Mouse (Mus musculus): ENCODE data around the gene Gdf11.

Gdf11 gene

DNA sequence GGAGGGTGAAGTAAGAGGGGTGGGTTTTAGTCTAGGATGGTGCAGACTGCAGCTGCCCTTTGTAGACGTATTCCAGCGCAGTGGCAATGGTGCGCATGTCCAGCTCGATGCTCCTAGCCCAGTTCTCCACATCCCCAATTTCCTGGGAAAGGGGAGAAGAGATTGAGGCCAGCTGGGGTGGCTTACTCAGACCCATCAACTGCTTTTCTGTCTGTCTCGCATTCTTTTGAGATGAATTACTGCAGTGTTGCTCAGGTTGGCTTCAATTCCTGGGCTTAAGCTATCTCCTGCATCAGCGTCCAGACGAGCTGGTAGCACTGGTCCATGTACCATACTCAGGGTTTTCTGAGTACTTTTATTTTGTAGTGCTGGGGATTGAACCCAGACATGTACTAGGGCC lies 28.4 kb upstream of the Gdf11 start:
- in situ Hi-C loops (cut with MboI; ENCODE audit: low sequenced_read_pairs), result no loop called here

DNA sequence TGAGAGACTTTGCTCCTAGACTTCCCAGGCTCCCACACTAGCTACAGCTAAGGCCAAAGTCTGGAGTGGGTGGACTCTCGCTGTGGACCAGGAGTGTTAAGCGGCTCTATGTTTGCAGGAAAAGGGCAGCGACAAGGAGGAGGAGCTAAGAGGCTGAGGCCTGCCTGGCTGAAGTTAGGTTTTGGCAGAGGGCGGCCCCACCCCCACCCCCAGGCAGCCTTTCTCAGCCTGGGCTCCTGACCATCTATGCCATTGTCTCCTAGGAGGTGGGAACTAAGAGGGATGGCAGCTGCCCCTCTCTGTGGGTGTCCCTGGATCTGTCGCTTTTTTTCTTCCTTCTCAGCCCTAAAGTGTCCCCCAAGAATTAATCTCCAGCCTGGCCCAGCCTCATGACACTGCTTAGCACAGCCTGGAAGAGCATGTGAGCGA lies 27.7 kb upstream of the Gdf11 start:
- in situ Hi-C loops (cut with MboI; ENCODE audit: low sequenced_read_pairs), result no loop called here

DNA sequence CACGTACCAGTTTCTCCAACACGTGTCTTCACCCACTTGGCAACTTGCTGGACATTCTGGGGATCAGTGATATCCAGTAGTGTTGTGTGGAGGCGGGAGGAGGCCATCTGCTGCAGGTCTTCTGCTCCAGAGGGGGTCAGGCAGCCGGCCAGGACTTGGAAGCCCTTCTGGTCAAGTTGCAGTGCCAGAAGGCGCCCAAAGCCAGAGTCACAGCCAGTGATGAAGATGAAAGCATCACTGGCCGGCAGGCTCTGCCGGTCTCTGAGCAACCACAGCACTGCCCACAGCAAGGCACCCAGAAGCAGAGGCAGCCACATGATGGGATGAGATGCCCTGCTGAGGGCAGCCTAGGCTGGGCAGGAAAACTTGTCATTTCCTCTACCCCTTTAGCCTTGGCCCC lies 26.7 kb upstream of the Gdf11 start:
- in situ Hi-C loops (cut with MboI; ENCODE audit: low sequenced_read_pairs), result no loop called here

DNA sequence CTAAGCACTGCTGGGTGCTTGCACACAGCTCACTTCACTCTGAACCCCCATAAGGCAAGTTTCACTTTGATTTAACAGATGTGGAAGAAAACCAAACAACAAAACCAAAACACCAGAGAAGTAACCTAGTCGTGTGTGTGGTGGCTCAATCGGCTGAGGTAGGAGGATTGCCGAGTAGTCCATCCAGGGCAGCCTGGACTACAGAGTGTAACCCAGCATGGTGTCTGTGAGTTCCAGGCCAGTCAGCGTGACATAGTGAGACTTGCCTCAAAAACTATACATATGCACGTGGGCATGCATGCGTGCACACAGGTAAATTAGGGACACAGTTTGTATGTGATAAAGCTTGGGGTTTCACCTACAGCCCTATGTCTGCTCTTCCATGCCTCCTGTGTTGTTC lies 25.9 kb upstream of the Gdf11 start:
- in situ Hi-C loops (cut with MboI; ENCODE audit: low sequenced_read_pairs), result no loop called here

DNA sequence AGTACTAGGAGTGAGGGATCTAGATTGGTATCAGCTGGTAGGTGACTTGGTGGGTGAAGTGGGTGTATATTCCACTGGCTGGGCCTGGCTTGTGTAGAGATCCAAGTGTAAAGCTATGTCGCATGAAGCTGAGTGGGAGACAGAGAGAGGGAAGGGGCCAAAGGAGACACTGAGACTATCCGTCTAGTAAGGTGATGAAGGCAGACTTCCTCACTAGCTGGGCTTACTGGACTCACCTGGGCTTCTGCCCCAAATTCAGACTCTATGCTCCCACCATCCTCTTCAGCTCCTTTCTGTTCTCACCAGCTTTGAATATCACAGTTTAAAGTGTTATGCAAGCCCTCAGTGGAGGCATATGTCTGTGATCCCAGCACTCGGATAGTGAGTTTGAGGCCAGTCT lies 25.1 kb upstream of the Gdf11 start:
- in situ Hi-C loops (cut with MboI; ENCODE audit: low sequenced_read_pairs), result no loop called here

DNA sequence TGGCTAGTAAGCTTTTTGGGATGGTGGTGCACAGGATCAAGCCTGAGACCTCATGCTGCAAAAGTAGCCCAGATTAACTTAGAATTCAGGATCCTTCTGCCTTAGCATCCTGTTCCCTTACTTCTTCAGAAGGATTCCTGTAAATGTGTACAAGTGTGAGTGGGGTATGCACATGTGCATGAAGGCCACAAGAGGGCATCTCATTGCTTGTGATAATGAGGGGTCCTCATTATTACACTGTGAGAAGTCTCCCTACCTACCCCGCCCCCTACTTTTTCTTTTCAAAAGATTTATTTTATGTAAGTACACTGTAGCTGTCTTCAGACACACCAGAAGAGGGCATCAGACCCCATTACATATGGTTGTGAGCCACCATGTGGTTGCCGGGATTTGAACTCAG lies 24.0 kb upstream of the Gdf11 start:
- in situ Hi-C loops (cut with MboI; ENCODE audit: low sequenced_read_pairs), result no loop called here

DNA sequence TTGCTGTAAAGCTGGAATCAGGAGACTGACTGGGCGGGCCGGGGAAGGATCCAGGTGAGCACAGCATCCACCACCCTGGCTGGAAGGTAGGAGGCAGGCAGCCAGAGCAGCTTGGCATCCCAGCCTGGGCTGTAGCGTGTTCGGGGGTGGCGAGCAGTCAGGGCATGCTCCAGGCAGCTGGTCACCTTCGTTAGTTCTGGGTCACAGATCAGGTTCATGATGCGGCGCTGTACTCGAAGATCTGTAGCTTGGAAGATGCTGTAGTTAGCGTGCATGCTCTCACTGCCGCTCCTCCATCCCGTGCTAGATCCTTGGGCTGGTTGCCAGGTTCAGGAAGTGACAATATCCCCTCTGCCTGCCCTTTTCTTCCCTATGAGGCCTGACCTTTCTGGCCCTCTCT lies 22.2 kb upstream of the Gdf11 start:
- in situ Hi-C loops (cut with MboI; ENCODE audit: low sequenced_read_pairs), result no loop called here

DNA sequence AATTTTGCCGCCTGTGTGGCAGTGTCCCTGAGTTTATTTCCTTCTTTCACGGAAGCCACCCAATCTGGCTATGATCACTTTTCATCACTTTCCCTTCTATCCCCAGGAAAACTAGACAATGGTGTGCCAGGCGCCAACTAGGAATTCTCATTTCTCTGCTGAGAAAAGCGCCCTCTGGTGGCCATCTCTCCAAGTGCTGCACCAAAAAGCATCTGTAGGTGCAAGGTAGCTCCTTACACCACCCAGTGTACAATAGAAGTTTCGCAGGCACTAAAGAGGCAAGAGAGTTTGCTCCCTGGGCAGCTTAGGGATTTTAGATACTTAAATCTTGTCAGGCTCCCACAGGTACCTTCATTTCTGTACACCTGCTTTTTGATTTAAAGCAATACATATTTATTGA lies 21.7 kb upstream of the Gdf11 start:
- in situ Hi-C loops (cut with MboI; ENCODE audit: low sequenced_read_pairs), result no loop called here

DNA sequence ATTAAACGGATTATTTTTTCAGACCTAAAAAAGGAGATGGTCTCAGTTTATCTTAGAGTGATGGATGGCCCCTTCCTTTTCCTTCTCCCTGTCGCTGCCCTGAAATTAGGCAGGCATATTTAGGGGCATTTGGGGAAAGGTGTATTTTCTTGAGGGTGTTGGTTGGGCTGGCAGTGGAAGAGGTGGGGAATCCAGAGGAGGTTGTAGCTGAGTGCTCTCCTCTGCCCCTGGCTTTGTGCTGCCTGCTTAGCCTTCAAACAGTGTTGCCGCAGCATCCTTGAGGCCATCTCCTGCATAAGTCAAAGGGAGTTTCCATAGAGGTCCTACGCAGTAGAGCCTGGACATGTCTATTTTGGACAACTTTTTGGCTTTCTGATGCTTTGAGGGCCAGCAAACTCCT lies 21.3 kb upstream of the Gdf11 start:
- in situ Hi-C loops (cut with MboI; ENCODE audit: low sequenced_read_pairs), result no loop called here

DNA sequence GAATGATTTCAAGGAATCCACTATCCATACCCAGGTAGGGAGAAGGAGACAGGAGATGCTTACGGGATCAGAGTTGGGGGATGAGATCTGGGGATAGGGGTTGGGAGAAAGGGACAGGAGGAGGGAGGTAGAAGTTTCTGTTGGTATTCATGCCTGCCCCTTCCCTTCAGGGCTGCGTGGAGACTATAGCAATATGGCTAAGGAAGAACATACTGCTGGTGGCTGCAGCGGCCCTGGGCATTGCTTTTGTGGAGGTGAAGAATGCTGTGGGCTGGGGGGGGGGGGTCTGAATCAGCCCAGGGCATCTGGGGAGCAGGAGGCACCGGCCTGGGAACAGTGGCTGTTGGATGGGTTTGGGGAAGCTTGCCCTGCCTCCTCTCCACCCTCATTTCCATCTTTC lies 20.8 kb upstream of the Gdf11 start:
- in situ Hi-C loops (cut with MboI; ENCODE audit: low sequenced_read_pairs), result no loop called here

DNA sequence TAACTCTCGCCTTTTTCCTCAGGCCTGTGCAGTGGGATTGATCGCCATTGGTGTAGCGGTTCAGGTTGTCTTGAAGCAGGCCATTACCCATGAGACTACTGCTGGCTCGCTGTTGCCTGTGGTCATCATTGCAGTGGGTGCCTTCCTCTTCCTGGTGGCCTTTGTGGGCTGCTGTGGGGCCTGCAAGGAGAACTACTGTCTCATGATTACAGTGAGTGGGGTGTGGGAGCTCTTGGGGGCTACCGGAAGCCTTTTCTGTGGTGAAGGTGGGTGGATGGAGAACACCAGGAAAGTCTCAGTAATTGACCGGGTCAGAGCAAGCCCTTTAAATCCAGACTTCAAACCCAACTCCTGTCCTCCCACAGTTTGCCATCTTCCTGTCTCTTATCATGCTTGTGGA lies 19.9 kb upstream of the Gdf11 start:
- in situ Hi-C loops (cut with MboI; ENCODE audit: low sequenced_read_pairs), result no loop called here

DNA sequence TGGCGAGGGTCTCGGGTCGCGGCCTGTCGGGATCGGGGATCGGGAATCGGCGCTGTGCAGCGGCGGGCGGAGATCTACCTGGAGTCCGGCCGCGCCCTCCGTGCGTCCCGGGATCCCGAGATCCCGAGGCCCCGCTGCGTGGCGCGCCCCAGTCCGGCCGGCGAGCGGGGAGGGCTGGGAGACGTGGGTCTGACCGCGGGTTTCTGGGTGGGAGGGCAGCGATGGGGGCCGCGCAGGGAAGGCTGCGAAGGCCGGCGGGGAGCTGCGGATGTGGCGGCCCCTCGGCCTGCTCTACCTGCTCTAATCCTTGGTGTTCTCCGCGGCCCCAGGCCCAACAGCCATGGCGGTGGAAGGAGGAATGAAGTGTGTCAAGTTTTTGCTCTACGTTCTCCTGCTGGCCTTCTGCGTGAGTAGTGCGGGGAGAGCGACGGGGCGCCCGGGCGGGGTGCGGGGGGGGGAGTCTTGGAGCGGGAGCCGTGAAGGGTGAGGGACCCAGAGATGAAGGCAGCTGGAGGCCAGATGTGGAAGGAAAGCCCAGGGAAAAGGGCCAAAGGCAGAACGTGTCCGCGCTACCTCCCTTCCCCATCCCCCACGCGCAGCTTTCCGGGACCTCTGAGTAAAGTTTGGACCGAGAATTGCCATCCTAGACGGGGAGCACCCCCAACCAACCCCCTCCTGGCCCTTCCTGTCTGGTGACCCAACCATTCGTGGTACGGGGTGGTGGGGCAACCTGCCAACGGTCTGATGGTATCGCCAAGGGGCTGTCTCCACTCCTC lies 18.7 kb upstream of the Gdf11 start:
- in situ Hi-C loops (cut with MboI; ENCODE audit: low sequenced_read_pairs), result no loop called here

DNA sequence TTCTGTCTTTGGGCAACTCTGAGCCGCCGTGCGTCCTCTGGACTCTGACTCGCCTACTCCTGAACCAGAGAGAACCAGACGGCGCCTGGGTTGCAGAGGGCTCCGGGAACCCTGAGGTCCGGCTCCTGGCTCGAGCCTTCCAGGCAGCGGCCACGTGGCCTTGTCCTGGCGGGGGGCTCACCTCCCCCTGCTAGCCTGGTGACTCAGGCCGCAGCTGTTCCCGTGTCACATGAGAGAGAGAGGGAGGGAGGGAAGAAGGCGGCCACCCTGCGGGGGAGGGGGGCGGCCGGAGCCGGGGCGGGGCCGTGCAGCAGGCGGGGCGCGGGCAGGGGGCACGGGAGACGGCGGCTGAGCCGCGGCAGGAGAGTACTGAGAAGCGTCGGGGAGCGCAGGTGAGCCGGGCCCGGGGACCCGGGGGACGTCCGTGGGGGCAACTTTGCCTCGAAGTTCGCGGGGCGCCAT lies 18.1 kb upstream of the Gdf11 start:
- in situ Hi-C loops (cut with MboI; ENCODE audit: low sequenced_read_pairs), result no loop called here

DNA sequence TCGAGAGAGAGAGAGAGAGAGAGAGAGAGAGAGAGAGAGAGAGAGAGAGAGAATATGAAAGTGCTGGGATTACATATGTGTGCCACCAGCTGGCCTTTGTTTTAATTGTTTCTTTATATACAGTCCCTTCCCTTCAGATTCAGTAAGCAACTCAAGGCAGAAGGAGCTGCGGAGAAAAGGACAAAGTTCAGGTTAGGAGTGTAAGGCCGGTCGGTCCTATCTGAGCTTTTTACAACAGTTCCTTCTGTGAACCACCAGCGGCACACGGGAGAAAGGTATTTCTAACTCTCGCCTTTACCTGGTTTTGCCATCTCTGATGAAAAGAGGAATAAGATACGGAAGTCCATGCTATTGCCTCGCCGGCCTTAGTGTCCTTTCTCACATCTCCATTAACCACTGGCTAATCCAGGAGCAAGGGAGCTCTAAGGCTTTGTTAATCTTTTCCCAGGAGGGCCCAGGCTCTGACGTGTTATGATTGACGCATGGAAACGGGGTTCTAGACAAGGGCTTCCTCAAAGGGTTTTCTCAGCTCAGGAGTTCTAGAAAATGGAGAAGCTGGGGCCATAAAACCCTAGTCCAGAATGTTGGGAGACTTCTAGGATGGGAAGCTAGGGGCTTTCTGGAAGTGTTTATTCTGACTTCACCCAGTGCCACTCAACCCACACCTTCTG lies 17.4 kb upstream of the Gdf11 start:
- in situ Hi-C loops (cut with MboI; ENCODE audit: low sequenced_read_pairs), result no loop called here

DNA sequence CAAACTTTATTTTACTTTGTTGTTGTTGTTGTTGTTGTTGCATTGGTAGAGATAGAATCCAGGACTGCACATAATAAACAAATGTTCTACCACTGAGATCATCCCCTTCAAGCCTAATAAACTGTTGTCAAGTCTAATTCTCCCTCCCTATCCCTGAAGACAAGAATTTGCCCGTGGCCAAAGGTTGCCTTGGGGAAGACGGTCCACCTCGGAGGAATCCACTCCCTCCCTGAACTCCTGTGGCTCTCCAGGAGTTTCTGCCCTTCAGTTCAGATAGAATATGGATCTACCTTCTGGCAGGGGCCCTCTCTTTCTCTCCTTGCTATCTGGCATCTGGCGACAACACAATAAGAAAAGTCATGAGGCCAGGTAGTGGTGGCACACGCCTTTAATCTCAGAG lies 13.3 kb upstream of the Gdf11 start:
- in situ Hi-C loops (cut with MboI; ENCODE audit: low sequenced_read_pairs), result no loop called here

DNA sequence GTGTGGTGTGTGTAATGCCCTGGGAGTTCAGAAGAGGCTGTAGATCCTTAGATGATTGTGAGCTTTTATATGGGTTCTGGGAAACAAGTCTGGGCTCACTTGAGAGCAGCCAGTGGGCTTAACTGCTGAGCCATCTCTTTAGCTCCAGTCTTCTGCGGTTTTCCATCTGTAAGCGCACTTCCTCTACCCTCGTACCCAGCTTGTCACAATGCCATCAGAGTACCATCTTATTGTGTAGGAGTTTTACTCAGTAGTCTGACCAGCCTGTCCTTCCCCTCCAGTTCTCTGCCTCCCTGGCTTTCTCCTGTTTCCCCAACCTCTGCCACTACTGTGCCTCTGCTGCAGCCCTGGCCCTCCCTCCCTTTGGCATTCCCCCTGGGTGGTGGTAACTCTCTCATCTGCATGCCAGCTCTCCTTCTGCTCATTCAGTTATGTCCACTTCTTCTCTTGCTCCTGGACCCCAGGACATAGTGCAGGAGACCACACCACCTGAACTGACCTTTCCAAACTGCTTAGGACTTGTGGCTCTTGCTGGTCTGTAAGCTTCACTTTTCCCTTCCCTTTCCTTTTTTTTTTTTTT lies 11.0 kb upstream of the Gdf11 start:
- in situ Hi-C loops (cut with MboI; ENCODE audit: low sequenced_read_pairs), result no loop called here

DNA sequence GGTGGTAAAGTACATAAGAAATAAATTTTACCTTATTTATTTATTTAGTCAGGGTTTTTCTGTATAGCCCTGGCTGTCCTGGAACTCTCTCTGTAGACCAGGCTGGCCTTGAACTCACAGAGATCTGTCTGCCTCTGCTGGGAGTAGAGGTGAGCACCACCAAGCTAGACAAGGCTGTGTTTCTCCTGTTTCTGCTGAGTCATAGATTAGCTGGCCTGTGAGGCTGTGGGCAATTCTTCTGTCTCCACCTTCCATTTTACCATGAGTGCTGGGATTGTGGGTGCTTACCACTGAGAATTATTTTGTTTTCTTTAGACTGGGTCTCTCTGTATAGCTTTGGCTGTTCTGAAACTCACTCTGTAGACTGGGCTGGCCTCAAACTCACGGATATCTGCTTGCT lies 9.9 kb upstream of the Gdf11 start:
- in situ Hi-C loops (cut with MboI; ENCODE audit: low sequenced_read_pairs), result no loop called here

DNA sequence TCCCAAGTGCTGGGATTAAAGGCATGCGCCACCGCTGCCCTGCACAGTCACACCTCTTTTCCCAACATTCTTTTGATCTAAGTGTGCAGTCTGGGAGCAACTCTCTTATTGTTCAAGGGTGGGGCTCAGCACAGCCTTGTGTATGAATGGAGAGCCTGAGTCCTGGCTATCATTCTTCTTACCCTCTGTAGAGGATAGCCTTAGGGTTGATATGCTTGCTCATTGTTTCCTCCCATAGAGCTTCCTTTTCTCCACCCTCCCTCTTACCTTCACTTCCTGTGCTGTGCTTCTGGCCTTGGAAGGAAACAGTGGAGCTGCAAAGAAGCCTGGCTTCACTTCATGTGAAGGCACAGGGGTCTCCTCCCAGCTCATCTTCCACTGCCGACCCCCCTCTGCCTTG lies 9.2 kb upstream of the Gdf11 start, which contains the start of gene Cd63:
Gene Cd63 (plus strand): TSS at position 292 of the 400 bp plus-strand sequence.
- in situ Hi-C loops (cut with MboI; ENCODE audit: low sequenced_read_pairs), result no loop called here

DNA sequence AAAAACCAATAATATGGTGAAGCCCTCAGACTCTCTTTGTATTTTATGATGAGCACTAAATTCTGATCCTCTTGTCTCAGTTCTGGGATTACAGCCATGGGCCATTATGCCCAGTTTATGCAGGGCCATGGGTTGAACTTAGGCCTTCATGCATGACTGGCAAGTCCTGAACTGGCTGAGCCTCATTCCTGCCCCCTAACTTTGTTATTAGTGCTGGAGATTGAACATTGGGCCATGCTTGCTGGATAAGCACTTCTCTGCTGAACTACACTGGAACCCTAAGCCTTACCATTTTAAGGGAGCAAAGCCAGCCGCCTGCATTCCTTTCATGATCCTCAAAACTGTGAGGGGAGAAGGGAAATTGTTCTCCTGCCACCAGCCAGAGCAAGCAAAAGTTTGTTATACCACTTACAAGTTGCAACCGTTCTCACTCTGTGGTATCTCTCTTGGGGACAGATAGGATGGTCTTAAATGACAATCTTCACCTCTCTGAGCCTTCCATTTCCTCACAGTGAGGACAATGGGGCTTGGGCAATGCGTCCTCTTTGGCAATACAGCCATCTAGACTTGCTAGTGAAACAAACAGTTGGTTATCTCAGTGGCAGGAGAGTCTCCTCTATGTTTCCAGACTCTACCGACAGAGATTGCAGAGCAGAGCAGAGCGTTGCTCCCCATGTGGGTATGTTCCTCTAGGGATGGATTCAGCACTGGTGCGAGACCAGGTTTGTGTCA lies 8.4 kb upstream of the Gdf11 start:
- in situ Hi-C loops (cut with MboI; ENCODE audit: low sequenced_read_pairs), result no loop called here

DNA sequence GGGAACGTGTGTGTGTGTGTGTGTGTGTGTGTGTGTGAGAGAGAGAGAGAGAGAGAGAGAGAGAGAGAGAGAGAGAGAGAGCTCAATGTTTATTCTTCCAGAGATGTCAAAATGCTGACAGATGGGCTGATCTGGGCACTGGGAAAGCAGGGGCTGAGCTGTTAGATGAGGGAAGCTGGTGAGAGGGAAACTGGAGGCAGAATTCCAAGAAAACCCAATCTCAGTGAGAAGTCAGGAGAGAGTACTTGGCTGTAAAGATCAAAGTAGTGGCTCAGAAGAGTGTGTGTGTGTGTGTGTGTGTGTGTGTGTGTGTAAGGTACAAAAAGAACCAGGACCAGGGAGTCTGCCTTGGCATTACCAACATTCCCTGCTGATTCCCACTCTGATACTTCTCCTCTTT lies 6.0 kb upstream of the Gdf11 start:
- in situ Hi-C loops (cut with MboI; ENCODE audit: low sequenced_read_pairs), result no loop called here

DNA sequence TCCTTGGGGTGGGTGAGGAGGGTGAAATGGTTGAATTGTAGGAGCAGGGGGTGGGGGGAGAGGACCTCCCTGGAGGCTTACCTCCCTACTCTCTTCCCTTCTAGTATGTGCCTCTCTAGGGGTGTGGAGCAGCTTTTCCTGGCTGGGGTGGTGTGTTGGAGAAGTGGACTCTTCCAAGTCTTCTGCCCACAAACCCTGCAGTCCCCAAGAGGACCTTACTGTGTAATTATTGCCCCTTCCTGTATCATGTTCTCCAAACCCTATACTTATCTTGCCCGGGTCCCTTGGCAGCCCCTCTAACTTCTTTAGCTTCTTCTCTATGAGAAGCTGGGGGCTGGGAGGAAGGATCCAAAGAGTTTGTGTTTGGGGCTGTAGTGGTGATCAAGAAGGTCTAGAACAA lies 5.3 kb upstream of the Gdf11 start:
- in situ Hi-C loops (cut with MboI; ENCODE audit: low sequenced_read_pairs), result no loop called here
